Mouse (Mus musculus): ENCODE data around the gene Pard3.

Pard3 gene

DNA sequence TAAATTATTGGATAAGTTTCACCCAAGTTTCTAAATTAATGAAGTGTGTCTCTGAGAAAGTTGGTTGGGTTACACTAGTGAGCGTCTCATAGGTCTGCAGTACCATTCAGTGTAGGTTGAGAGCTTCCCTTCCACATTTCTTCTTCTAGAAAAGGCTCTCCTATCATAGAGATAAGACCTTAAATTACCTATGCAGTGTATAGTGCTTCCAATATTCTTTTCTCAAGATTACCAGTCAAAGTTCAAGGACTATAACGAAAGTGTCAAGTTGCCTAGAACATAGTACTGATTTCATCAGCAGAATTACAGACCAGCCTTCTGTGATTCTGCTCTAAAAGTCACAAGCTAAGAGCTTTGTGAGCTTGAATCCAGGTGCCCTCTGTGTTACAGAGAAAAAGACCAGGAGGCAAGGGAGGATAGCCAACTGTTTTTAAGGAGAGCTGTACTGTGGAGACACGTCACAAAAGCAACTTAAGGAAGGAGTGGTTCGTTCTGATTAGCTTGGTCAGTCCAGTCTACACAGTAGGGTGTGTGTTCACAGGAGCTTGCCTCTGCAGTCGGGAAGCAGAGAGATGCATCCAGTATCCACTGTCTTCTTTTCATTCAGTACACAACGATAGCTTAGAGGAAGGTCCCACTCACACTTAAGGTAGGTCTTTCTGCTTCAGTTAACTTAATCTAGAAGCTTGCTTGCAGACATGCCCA lies 229.5 kb downstream of the Pard3 start:
- no peak for DNase-seq (ENCODE audit: low spot score)

GRCm38 (mm10) chr8:127294061-127294460 lies 230.4 kb downstream of the Pard3 start:
- DNase-seq (ENCODE audit: low spot score): no peak

- no peak for DNase-seq (ENCODE audit: low spot score)
These were observed 232.2 kb downstream of the Pard3 start for GRCm38 (mm10) chr8:127295848-127296247.

GRCm38 (mm10) chr8:127300493-127300892 lies 236.8 kb downstream of the Pard3 start:
- DNase-seq (ENCODE audit: low spot score): no peak

- no peak for DNase-seq (ENCODE audit: low spot score)
These were observed 239.3 kb downstream of the Pard3 start for GRCm38 (mm10) chr8:127302847-127303445.

GRCm38 (mm10) chr8:127307026-127307425 lies 243.3 kb downstream of the Pard3 start:
- DNase-seq (ENCODE audit: low spot score): no peak

DNA sequence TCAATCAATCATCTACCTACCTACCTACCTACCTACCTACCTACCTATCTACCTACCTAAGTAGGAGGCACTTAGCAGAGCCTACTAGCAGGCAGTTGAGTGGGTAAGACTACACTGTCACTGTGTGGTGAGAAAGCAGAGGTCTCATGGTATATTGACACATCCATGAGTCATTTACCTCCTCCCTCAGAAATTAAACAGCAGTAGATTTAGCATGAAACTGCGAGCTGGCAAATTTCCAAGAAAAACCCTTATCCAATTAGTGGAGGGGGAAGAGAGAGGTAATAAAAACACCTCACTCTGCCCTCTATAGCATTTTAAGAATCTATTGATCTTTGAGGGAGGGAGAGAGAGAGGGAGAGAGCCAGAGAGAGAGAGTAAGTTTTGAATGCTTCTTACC lies 245.7 kb downstream of the Pard3 start:
- no peak for DNase-seq (ENCODE audit: low spot score)

DNA sequence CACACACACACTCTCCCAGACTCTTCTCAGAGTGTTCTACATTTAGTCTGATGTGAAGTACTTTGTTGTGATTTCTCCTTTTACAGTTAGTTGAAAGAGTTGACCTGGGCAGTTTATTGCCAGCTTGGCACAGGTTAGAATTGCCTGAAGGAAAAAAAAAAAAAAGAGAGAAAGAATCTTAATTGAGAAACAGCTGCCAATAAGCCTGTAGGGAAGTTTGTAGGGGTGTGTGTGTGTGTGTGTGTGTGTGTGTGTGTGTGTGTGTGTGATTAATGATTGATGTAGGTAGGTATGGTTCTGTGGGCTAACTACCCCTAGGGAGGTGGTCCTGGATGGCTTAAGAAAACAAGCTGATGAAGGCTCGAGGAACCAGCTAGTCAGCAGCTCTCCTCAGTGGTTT lies 252.1 kb downstream of the Pard3 start:
- DNase-seq (ENCODE audit: low spot score): no peak

DNA sequence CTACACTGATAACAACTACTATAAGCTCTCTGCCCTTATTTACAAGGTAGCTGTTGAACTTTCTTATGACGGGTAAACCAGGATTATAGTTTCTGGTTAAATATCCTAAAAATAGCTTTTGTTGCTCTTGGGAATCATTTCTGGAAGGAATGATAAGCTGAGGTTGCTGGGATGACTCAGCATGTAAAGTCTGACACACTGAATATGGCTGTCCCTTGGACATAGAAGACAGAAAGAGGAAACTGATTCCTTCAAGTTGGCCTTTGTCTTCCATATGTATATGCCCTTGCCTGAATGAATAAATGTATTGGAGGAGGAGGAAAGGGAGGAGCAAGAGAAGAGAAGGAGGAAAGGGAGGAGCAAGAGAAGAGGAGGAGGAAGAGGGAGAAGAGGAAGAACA lies 254.2 kb downstream of the Pard3 start:
- no peak for DNase-seq (ENCODE audit: low spot score)

DNA sequence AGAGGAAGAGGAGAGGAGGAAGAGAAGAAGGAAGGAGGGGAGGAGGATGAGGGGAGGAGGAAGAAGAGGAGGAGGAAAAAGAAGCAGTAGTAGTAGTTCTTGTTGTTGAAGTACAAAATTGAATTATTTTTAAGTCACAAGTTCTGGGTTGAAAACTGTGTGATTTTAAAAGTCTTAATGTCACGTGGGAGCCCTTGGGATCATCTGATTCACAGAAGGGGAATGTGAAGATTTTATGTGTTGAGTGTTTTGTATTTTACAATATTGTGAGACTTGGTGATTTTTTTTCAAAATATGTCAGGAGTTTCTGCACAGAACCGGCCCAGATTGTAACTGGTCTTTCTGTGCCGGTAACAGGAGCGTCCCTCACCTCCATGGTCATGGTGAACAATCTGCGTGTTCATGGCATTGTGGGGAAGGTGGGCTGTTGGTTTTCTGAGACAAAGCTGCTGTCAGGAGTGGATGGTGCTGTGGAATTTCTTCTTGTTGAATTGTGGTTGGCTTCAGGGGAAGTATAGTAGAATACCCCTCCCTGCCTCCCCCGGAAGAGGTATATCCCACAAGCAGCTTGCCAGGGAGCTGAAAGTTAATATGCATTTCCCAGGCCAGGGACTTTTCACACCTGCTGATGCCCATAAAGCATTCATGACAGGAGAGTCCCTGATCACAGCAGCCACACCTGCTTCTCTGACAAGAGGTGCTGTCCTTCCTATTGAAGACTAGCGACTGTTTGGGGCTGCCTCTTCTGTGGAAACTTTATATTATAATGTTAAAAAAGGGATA lies 254.9 kb downstream of the Pard3 start:
- DNase-seq (ENCODE audit: low spot score): no peak

- DNase-seq (ENCODE audit: low spot score): no peak
These were observed 257.2 kb downstream of the Pard3 start for GRCm38 (mm10) chr8:127320930-127321329.

DNA sequence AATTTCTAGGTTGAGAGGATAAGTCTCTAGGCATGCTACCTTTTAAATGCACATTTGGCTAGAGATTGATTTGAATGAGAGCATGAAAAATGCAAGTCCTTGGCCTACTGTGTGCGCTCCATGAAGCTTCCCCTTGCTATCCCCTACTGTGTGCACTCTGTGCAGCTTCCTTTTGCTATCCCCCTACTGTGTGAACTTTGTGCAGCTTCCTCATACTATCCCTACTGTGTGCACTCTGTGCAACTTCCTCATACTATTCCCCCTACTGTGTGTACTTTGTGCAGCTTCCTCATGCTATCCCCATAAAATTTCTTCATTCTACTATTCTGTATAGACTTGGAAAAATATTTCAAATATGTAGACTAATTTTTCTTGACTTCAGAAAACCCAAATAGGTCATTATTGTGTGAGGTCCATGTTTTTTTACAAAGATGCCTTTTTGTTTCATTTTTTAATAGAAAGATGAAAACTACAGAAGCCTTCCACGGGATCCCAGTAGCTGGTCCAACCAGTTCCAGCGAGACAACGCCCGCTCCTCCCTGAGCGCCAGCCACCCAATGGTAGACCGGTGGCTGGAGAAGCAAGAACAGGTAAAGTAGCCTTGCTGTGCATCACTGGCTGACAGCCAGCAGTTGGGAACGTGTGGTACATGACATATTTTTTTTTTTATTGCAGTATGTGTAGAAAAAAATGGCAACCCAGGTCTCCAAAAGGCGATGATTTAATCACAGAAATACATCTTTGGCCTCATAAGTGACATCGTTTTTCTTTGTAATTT lies 260.1 kb downstream of the Pard3 start:
- DNase-seq (ENCODE audit: low spot score): peak; percentile 11

GRCm38 (mm10) chr8:127324836-127325570 lies 261.3 kb downstream of the Pard3 start:
- DNase-seq (ENCODE audit: low spot score): no peak

DNA sequence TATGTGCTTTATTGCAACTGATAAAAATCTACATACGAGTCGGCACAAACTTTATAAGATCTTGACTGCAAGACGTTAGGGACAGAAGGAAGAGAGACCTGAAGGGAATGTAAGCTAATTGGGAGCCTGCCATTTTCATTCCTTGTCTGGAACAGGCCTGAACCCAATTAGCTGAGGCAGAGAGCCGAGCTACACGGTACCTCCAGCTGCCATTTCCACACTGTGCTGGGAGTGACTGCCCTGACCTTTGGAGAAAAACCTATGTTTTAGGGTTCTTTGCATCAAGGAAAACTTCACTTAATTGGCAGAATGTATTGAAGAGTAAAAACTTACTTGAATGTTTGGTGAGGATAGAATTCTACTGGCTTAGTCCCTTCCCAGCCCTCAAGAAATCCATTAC lies 262.1 kb downstream of the Pard3 start:
- DNase-seq (ENCODE audit: low spot score): no peak

- DNase-seq (ENCODE audit: low spot score): no peak
These were observed 266.8 kb downstream of the Pard3 start for GRCm38 (mm10) chr8:127330258-127331187.

DNA sequence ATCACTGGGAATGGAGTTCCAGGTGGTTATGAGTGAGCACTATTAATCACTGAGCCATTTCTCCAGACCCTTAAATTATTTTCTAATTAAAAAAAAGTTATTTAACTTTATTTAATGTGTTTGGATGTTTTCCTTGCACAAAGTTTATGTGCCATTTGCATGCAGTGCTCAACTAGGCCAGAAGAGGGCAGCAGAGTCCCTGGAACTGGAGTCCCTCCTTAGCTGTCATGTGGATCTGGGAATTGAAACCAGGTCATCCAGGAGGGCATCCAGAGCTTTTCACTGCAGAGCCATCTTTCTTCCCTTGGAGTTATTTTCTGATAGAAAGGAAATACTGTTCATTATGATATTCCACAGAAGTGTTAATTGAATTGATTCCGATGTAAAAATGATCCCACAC lies 268.1 kb downstream of the Pard3 start:
- DNase-seq (ENCODE audit: low spot score): peak; percentile 62

DNA sequence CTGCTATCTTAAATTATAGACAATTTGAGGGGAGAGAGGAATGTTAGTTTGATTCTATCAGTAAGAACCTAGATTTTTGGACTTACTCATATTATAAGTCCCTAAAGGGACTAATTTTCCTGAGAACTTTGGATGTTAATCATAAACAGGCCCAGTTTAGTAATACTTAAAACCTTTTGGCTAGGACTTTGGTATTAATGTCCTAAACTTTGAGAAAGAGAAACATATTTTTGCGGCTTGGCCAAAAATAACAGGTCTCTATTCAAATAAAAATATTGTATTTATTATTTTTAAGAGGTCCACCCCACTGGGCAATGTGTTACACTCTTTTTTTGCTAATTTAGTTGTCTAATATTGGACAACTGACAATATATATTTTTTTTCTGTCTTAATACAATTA lies 271.5 kb downstream of the Pard3 start:
- DNase-seq (ENCODE audit: low spot score): no peak

- DNase-seq (ENCODE audit: low spot score): no peak
These were observed 274.5 kb downstream of the Pard3 start for GRCm38 (mm10) chr8:127338183-127338582.

DNA sequence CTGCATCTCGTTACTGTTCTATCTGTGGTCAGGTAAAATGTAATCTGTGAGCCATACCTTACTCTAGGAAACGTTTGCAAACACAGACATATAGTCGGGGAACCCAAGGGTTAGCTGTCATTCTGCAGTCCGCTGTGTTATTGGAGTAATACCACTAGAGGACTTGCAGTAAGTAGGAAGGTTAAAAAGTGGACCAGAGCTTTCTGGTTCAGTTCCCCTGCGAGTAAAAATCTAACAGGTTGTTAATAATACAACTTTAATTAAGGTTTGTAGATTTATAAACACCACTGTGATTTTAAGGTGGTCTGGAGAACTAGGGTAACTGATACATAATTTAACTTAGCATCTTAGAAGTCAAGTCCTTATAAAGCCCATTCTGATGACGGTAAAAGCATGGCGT lies 277.4 kb downstream of the Pard3 start:
- DNase-seq (ENCODE audit: low spot score): no peak

GRCm38 (mm10) chr8:127343115-127343514 lies 279.4 kb downstream of the Pard3 start:
- DNase-seq (ENCODE audit: low spot score): no peak

DNA sequence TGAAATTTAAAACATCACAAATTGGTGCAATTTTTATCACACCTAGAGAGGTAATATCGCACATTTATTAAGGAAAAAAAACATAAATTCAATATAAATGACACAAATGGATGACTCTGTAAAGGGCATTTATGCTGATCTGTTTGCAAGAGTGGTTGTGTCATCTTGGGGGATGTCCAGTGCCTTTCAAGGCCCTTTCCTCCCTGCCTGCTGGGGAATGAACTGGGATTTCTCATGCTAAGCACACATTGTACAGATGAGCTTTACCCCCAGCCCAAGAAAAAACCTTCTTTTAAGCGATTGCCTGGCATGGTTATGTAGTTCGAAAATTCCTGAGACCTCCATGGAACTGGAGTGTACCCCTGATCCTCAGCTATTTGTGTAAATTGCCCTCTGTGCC lies 280.7 kb downstream of the Pard3 start:
- DNase-seq (ENCODE audit: low spot score): no peak
